Mouse (Mus musculus) CD4-positive, CD25-positive, alpha-beta regulatory T cell, adult 2 months (primary cell): ENCODE results near the gene Auts2.

Experiments
- DNase-seq: peaks from one replicate; pipeline ENCODE4 v3.0.0-alpha.2; 2012; ENCODE audit warnings: low read depth, low spot score

Gene Auts2

DNA sequence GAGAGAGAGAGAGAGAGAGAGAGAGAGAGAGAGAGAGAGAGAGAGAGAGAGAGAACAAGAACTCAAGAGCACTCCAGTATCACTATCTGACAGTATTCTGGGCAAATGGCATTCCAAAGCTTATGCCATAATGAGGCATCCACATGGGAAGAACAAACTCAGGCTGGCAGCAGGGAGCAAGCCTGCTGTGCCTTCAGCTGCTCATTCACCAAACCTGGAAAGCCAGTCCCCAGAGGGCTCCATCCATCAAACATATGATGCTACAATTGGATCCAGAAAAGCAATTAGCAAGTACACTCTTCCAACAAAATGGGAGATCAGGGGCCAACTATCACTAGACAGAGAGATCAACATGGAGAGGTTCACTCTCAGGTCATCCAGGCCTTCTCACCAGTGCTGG, 531.3 kb downstream of the Auts2 start:
- DNase-seq, result no peak

DNA sequence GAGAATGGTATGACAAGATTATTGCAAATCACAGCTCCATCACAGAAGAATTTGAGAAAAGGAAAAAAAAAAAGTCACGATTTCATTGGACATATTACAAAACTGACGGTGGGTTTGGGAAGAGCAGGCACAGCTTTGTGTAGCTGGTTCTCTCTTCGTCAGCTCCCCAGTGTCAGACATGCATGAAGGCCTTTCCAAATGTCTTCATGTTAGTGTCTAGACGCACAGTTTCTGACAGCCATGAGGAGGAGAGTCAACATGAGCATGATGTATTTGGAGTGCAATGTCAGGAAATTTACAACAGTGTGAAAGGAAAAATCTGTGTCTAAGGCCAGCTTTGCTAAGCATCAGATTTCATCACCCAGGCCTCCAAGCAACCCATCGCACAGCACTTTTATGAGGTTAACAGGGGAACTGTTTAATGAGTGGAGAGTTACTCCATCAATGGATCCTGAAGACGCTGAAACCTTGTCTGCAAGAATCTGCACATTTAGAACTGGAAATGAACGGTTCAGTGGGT, 534.4 kb downstream of the Auts2 start:
- DNase-seq, result no peak

DNA sequence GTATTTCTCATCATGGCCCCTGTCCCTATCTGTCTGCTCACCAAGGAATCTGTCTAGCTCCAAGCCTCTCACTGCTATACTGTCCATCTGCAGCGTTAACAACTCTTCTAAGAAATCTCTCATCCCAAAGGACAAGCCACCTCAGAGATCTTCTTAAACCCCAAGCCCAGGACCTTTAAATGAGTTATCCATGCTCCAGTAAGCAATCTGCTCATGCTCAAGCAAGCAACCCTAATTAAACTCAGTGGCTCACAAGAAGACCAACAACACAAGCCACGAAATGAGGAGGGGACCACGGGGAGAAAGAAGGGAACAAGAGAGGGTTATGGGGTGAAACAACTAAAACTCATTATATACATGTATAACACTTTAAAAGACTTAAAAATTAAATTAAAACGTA, 535.2 kb downstream of the Auts2 start:
- no peak for DNase-seq

DNA sequence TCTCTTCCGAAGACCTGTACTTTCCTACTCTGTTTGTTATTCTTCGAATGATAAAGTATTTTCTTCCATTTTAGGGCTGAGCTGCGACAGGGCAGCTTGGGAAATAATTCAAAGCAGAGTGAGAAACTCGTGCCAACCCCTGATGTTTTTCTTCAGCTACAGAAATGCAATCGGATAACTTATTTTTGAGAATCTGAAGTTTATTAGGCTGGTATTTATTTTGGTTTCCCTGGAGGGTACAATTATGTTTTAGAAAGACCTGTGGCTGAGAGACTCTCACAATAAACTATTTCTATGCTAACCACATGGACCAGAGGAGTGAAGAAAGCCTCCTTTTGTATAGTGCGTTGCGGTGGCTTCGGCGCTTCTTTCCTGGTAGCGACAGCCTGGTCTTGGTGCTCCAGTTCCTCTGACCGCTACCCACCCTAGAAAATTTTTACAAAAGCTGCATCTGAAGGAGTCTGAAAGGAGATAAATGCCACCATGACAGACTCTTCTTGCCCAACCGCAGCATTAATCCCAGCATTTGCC, 550.4 kb downstream of the Auts2 start:
- no peak for DNase-seq

DNA sequence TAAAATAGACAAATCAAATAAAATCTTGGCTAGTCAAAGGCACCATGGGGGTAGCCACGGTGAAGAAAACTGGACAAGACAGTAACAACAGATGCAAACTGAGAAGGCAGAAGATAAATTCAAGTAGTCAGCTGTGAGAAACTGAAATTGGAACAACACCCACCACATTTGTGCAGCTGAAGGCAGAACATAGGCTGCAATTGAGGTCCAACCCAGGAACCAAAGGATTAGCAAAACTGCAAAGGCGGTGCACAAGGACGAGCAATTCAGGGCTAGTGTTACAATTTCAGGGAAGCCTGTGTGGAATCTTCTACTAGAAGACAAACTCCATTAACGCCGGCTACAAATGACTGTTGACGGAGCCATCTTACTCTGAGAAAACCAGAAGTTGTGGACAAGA, 550.9 kb downstream of the Auts2 start:
- DNase-seq, result no peak

DNA sequence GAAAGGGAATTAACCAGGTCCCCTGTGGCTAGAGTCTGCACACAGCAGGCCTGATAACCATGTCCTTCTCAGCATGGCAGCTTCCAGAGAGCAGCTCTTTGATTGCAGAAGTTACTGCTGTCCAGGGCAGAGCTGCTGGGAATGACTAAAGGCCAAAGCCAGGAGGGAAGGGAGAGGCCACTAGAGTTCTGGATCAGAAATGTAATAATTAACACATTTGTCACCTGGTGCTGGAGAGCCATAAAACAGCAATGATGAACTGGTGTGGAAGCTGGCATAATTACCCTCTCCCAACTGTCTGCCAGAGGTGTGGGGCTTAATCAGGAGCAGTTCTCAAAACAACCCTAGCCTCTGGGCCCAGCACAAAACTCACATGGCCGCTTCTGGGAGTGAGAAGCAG, 552.6 kb downstream of the Auts2 start:
- DNase-seq, result no peak

DNA sequence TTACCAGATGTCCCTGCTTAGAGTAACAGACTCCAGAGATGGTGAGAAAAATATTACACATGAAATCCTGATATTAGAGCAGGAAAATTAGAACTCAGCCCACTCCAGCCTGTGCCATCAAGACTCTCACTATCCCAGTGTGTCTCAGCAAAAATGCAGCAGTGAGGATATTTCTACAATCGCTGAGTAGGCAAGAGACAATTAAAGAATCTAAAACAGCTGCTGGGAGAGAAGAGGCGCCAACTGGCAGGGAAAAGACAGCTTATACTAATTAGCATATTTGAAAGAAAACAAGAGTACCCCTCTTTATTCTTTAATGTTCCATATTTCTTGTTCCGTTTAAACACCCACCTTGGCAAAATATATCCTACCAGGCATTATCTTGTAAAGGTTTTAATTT, 561.7 kb downstream of the Auts2 start:
- DNase-seq, result no peak

DNA sequence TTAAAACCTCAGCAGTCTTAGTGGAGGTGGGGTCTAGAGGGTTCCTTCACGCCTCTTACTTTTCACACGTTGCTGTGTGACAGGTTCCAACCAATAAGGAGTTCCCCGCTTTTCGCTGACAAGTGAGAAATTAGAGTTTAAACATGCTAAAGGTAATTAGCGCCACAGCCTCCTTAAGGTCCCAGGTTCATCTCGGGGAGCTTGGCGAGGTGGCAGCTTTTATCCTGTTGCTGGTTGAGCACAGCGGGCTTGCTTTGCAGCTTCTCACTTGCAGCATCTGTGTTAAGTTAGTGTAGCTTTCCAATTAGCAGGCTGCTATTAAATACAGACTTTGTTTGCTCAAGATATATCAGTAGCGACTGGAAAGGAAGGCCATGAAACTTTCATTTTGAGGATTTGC, 564.2 kb downstream of the Auts2 start:
- DNase-seq, result no peak

DNA sequence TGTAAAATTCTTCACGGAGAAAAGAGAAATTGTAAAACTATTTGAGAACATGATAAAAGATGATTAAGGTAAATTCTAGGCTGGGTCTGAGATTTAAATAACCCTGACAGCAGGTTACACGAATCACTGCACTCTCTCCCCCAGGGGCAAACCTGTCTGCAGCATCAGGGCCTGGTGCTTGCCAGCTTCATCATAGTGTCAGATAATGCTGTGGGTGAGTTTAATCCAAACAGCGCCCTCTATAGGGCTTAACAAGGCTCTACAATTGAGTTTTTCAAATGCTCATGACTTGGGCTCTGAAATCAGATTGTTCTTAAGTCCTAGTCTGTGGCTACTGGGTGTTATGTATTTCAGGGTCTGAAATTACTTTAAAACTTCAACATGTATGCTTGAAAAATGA, 565.6 kb downstream of the Auts2 start:
- DNase-seq, result no peak

DNA sequence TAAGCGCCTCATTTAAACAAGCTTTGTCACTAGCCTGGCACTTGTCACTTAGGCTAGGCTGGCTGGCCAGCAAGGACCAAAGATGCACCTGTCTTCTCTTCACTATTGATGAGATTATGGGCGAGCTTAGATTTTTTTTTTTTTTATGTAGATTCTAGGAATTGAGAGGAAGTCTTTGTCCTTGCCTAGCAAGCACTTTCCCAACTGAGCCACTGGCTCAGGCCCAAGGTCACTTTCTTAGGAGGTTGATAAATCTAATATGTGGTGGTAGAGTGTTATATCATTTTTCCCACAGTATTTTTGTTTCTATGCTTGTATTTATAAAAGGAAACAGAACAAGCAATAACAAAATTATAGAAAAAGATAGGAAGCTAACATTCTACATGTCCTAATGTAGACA, 571.2 kb downstream of the Auts2 start:
- no peak for DNase-seq

DNA sequence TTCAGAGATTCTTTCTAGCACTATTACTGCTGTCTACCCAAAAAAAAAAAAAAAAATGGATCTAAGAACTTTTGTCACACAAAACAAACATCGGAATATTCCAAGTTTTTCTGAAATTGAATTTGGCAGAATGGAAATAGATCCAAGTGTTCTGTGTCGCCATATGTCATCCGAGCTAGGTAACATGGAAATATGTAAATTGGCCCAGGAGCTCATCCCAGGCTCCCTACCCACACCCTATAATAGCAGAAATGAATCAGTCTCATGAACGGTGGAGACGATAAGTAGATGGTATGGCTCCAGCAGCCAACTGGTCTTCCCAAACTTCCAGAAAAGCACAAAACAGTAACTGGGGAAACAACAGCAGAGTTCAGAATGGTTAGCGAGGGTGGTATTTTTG, 577.6 kb downstream of the Auts2 start:
- DNase-seq, result no peak

DNA sequence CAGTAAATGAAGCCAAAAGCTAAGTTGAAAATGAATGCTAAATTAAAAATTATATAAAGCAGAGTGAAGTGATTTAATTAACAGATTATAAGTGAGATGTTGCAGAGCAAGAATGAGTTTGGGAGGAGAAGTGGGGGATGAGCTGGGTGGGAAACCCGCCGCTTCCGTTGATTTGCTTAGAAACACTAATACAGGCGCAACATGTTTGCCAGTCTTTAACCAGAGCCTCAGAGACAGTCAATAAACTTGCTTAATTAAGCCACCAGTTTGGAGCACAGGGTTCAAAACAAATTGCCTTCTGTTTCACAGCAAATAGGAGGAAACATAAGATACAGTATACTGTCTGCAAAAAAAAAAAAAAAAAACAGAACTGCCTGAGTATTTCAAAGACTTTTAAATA, 579.6 kb downstream of the Auts2 start:
- DNase-seq, result no peak

DNA sequence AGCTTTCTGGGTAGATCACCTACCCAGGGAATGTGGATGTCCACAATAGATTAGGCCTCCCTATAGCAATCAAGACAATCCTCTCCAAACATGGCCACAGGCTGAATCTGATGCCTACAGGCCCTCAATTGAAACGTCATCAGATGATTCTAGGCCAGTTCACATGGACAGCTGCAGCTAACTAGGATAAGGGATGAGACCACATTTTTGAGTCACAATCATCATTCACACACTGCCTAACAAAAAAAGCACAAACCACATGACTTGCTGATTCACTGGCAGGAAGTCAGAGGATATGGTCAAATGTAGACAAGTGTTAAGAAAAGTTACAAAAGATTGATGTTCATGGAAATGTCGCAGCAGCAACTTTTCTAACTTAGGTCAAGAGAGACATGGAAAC, 581.3 kb downstream of the Auts2 start:
- DNase-seq, result no peak

DNA sequence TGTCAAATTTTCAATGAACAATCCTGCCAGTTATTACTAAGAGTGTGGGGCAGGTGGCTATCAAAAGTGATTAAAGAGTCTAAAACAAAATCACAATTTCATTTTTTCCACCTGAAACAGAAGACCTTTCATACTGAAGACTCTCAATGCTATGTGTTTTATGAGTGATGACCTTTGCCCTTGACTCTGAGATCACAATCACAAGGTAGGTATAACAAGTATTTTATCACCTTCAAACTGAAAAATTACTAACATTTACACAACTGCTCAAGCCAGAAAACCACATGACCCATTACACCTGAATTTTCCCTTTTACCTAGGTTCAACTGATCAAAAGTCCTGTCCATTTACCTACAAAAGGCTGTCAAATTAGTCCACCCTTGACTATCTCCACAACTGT, 582.7 kb downstream of the Auts2 start:
- no peak for DNase-seq

DNA sequence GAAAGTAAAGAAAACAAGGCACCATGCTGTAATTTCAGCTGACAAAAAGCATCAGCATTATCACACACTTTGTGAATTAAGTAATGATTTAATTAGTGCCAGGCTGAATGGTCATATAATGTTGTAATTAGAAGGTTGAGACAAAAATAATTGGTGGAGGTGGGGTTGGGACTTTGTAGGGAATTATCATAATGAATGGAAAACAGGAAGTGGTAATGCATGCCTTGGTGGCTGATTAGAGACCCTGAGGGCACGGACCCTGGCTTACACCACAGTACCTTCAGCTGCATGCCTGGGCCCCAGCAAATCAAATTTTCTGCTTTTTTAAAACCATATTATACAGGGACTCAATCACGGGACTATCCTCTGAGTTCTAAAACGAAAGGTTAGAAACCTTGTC, 586.1 kb downstream of the Auts2 start:
- DNase-seq, result no peak

DNA sequence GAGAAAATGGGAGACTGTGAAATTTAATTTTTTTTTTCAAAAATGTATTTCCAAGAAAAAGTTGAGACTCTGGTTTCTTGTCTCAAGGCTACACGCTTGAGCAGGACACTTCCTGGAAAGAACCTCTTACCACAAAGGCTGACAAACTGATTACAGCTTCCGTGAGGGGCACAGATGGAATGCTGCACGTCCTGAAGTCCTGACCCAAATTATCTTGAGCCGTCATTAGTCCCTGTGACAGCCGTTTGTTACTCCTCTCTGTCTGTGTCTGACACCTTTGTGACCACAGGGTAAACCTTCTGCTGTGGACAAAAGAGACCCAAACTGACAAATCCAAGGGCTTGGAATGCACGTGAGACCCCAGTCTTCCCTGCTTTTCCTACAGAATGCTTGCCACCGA, 587.1 kb downstream of the Auts2 start:
- no peak for DNase-seq

DNA sequence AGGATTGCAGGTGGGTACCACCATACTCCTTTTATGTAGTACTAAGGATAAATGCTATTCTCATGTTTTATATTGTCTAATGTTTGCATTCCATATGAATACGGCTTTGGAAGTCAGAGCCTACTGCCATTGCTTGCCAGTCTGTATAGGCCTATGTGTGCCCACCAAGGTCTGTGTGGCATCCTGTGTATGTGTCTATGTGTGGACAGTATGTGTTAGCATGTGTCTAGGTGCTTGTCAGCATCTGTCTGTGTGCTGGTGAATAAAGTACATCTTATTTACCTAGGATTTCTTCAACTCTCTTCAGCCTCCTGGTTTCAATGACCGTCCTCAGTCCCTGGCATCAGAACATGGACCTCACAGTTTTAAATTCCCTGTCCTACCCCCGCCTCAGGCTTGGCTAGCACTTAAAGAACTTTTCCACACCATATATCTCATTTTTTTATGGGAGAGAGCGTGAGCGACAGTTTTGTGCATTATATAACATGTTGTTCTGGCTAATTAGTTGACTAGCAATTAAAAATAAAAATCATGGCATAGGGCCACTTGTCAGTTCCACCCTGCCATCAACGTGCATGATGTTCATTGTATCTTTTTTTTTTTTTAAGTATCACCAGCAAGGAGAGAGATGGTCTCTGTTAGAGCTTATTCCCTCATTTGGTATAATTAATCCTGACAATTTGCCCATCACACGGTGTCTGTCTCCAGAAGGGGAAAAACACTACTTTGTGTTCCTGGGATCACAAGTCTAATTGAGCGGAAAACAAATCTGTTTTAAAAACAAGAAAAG, 587.7 kb downstream of the Auts2 start:
- no peak for DNase-seq

DNA sequence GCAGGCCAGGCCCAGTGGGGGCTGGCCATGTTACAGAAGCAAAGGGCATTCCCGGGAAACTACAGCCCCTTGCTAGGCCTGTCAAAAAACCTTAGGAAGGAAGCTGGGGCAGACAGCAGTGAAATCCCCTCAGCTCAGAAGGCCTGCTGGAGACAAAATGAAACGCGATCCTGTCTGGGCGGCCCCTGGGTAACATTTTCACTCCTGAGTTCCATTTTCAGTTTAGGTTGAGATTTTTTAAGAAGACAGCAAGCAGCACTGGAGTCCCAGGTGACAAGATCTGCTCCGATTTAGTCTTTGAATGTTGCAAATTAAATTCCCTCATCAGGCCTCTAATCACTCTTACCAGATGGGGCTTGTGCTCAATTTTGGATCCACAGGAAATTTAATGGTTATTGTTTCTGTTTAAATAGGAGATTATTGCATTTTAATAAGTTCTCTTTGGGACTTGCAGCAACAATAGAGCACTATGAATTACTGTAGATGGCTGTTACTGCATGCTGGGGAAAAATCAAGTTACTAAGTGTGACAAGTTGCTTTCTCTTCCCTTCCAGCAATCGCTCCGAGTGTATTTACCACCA, 594.5 kb downstream of the Auts2 start:
- DNase-seq, result no peak

DNA sequence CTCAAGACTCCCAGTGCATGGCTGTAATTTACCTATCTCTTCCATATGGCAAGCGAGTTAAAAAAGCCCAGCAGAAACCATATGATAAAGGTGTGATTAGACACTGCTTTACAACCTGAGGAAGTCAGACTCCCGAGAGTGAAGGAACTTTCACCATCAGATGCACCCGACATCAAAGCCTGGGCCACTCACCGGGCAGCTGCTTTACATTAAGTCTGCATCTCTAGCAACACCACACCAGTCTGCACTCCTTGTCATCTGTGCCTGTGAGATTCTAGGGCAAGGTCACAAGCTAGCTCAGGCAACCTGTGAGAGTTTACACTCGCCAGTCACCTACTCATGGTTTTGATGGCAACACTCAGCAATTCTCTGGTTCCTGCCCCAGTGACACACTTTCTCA, 596.3 kb downstream of the Auts2 start:
- no peak for DNase-seq

DNA sequence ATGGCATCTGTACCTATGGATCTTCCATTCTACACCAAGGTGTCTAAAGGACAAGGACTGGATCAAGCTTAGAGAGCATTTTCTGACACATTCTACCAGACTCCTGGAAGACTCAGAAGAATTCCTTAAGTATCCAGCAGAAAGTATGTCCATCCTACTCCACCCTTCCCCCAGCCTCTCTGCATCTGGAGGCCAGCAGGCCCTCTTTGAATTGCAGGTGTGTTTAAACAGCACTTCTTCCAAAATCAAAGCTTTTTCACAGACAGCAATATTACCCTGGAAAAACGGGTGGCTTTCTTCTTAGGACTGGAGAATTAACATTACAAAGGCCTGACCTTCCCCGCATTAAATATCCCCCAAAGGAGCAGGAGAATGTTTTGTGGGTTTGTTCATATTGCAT, 598.4 kb downstream of the Auts2 start:
- no peak for DNase-seq

DNA sequence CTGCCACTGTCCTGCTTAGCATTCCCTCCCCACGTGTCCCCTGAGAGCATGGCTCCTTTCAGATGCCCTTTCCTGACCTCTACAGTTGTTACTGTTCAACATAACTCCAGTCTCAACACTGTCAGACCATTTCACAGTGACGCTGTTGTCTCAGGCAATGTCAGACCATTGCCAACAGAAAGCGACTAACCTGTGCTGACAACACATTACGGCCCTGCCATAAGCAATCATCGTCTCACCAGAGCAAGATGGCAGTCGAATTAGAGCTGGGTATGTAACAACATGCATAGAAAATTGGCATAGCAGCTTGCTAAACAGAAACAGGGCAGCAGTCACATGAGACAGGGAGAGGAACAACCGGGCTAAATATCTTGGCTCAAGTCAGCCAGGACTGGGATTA, 614.4 kb downstream of the Auts2 start:
- no peak for DNase-seq

DNA sequence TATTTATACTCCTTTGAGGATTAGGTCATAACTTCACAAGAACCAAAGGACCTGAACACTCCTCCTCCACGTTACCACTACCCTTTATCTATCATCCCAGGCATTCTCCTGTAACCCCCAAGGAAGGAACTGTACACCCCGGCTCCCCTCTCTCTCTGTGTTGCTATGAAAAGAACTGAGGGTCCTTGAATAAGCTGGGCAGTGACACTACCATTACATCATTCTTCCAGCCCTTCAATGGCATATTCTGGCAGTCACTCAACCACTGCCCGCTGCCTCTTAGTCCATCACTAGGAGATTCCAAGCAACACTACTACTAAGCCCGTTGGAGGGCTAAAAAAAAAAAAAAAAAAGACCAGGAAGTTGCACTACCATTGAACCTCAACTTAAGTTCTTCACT, 620.4 kb downstream of the Auts2 start:
- DNase-seq, result no peak

DNA sequence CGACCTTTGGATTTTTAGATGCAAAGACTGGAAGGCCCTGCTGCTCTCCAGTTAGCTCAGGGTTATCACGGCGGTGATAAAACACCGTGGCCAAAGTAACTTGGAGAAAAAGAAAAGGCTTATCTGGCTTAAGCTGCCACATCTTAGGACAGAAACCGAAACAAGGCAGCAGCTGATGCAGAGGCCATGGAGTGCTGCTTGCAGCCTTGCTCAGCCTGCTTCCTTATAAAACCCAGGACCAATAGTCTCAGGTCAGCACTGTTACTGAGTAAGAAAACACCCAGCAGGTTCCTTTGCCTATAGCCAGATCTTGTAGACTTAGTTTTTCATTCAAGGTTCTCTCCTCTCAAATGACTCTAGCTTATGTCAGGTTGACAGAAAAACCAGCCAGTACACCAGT, 621.0 kb downstream of the Auts2 start:
- no peak for DNase-seq
